Mouse (Mus musculus): ENCODE data around the gene Cdrt4. TPM values are rescaled to one million over a fixed set of nuclear protein-coding genes. Genes with fewer than 3 reads are reported as not detected.

The Cdrt4 gene
- polyA plus RNA-seq (2014; fragmentation: Nextera tagmentation; extraction: Ambion mirVana), result not detected in 2 replicates

- Histone ChIP-seq H3K27me3 (ENCODE audit: control insufficient read depth, insufficient read depth, low read length) (no peaks in the 10 kb centered on the region), H3K4me1 (ENCODE audit: control insufficient read depth, insufficient read depth, low read length) (no peaks in the 10 kb centered on the region), H3K27ac (ENCODE audit: low read depth, low read length) (no peak within 1 kb of the TSS), H3K4me2 (ENCODE audit: low read depth, low read length) (no peak within 1 kb of the TSS), H3K4me3 (ENCODE audit: low read depth, low read length) (no peak within 1 kb of the TSS), H3K9ac (replicated peaks; ENCODE audit: low read depth, low read length) (no peak within 1 kb of the TSS), H3K9me3 (ENCODE audit: control insufficient read depth, low read length) (no peaks in the 10 kb centered on the region), H3K36me3 (ENCODE audit: control insufficient read depth, insufficient read depth, low read length) (no peaks in the 10 kb centered on the region)
- ATAC-seq (ENCODE audit: low read depth), result no peak
- 84% methylated on average over 3 of the region's 3 CpGs for WGBS
These were observed at the start of gene Cdrt4 for GRCm38 (mm10) chr11:62951012-62951411. Cdrt4 (plus strand) TSS chr11:62951193.

GRCm38 (mm10) chr11:62901699-62902323, 49.2 kb upstream of the Cdrt4 start:
- ATAC-seq (ENCODE audit: low read depth), result peak; percentile 61; the same call in 1 of the 2 replicates
- Histone ChIP-seq H3K36me3 (ENCODE audit: control insufficient read depth, insufficient read depth, low read length) (no peaks in the 10 kb centered on the region), H3K4me3 (ENCODE audit: low read depth, low read length) (no peak overlapping the region), H3K9me3 (ENCODE audit: control insufficient read depth, low read length) (no peaks in the 10 kb centered on the region), H3K4me2 (ENCODE audit: low read depth, low read length) (no peak overlapping the region), H3K4me1 (ENCODE audit: control insufficient read depth, insufficient read depth, low read length) (no peaks in the 10 kb centered on the region), H3K27me3 (ENCODE audit: control insufficient read depth, insufficient read depth, low read length) (no peaks in the 10 kb centered on the region), H3K9ac (replicated peaks; ENCODE audit: low read depth, low read length) (no peak overlapping the region), H3K27ac (ENCODE audit: low read depth, low read length) (no peak overlapping the region)
- 35% methylated on average over 12 of the region's 12 CpGs for WGBS

- Histone ChIP-seq H3K27me3 (ENCODE audit: control insufficient read depth, insufficient read depth, low read length) (no peaks in the 10 kb centered on the region), H3K9me3 (ENCODE audit: control insufficient read depth, low read length) (no peaks in the 10 kb centered on the region), H3K36me3 (ENCODE audit: control insufficient read depth, insufficient read depth, low read length) (no peaks in the 10 kb centered on the region), H3K27ac (ENCODE audit: low read depth, low read length) (no peak overlapping the region), H3K4me2 (ENCODE audit: low read depth, low read length) (no peak overlapping the region), H3K9ac (replicated peaks; ENCODE audit: low read depth, low read length) (no peak overlapping the region), H3K4me3 (ENCODE audit: low read depth, low read length) (no peak overlapping the region), H3K4me1 (ENCODE audit: control insufficient read depth, insufficient read depth, low read length) (no peaks in the 10 kb centered on the region)
- no peak for ATAC-seq (ENCODE audit: low read depth)
- WGBS, result 71% methylated on average over 6 of the region's 6 CpGs
These were observed 47.0 kb upstream of the Cdrt4 start for GRCm38 (mm10) chr11:62903871-62904495.

DNA sequence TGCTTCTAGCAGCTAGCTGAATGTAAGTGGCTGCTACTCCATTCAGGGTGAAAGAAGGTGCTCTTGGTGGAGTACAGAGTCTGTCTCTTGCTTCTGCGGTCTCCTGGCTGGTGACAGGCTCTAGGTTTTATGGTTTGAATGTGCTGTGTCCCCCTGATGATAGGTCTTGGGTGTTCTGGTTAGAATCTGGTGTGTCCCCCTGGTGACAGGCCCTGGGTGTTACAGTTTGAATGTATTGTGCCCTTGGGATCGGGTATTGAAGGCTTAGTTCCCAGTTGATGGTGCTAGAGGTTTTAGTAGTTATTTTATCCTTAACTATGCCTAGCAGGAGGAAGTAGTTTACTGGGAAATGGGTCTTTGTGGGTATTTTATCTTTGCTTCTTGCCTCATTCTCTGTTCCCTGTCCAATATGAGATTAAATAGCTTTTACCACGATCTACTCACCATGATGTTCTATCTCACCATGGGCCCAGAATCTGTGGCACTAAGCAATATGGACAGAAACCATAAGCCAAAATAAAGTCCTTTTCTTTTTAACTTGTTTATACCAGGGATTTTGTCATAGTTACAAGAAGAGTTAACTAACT, 41.2 kb upstream of the Cdrt4 start:
- no peaks in the 10 kb centered on the region for H3K4me1 ChIP-seq (ENCODE audit: control insufficient read depth, insufficient read depth, low read length)
- no peak overlapping the region for H3K4me3 ChIP-seq (ENCODE audit: low read depth, low read length)
- no peak for ATAC-seq (ENCODE audit: low read depth)
- no peak overlapping the region for H3K4me2 ChIP-seq (ENCODE audit: low read depth, low read length)
- 77% methylated on average over 3 of the region's 3 CpGs for WGBS
- no peak overlapping the region for H3K9ac ChIP-seq (replicated peaks; ENCODE audit: low read depth, low read length)
- no peaks in the 10 kb centered on the region for H3K9me3 ChIP-seq (ENCODE audit: control insufficient read depth, low read length)
- H3K36me3 ChIP-seq (ENCODE audit: control insufficient read depth, insufficient read depth, low read length), result no peaks in the 10 kb centered on the region
- no peaks in the 10 kb centered on the region for H3K27me3 ChIP-seq (ENCODE audit: control insufficient read depth, insufficient read depth, low read length)
- H3K27ac ChIP-seq (ENCODE audit: low read depth, low read length), result no peak overlapping the region

DNA sequence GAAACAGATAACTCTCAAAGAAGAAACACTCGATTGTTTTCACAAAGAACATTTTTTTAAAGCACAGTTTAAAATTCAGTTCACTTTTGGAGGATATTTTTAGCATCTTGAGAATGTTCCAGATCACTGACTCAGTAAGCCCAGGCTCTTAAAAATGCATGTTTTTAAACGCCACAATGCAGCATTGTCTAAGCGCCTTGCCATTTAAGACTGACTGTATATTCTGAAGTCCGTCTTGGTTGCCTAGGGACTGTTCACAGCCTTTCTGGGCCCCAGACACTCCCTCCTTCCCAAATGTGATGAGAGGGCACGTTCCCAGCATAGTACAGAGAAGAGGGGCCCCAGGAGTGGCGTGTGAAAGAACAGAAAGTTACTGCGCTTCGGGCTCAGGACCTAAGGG, 39.6 kb upstream of the Cdrt4 start:
- Histone ChIP-seq H3K9ac (replicated peaks; ENCODE audit: low read depth, low read length) (no peak overlapping the region), H3K4me2 (ENCODE audit: low read depth, low read length) (no peak overlapping the region), H3K9me3 (ENCODE audit: control insufficient read depth, low read length) (no peaks in the 10 kb centered on the region), H3K36me3 (ENCODE audit: control insufficient read depth, insufficient read depth, low read length) (no peaks in the 10 kb centered on the region), H3K27ac (ENCODE audit: low read depth, low read length) (no peak overlapping the region), H3K27me3 (ENCODE audit: control insufficient read depth, insufficient read depth, low read length) (no peaks in the 10 kb centered on the region), H3K4me3 (ENCODE audit: low read depth, low read length) (no peak overlapping the region), H3K4me1 (ENCODE audit: control insufficient read depth, insufficient read depth, low read length) (no peaks in the 10 kb centered on the region)
- no peak for ATAC-seq (ENCODE audit: low read depth)
- 21% methylated on average over 8 of the region's 8 CpGs for WGBS

GRCm38 (mm10) chr11:62913141-62913540, 37.9 kb upstream of the Cdrt4 start:
- Histone ChIP-seq H3K9me3 (ENCODE audit: control insufficient read depth, low read length) (no peaks in the 10 kb centered on the region), H3K27me3 (ENCODE audit: control insufficient read depth, insufficient read depth, low read length) (no peaks in the 10 kb centered on the region), H3K4me1 (ENCODE audit: control insufficient read depth, insufficient read depth, low read length) (no peaks in the 10 kb centered on the region), H3K4me3 (ENCODE audit: low read depth, low read length) (no peak overlapping the region), H3K27ac (ENCODE audit: low read depth, low read length) (no peak overlapping the region), H3K36me3 (ENCODE audit: control insufficient read depth, insufficient read depth, low read length) (no peaks in the 10 kb centered on the region), H3K4me2 (ENCODE audit: low read depth, low read length) (no peak overlapping the region), H3K9ac (replicated peaks; ENCODE audit: low read depth, low read length) (no peak overlapping the region)
- WGBS, result 99% methylated on average over 2 of the region's 2 CpGs
- no peak for ATAC-seq (ENCODE audit: low read depth)

DNA sequence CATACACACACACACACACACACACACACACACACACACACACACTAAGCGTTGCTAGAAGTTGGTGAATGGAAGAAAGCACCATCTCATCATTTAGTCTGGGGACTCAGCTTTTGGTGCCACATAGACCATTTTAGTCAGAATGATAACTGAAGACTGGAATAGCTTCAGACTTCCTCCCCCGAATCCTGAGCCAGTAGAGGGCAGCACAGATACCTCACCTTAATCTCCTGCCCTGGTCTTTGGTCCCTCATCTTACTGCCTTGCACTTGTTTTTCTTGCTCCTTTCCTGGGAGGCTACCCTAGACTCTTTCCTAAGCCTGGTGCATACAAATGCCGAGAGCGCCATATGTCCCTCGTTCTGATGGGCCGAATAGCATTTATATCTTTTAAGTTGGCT, 36.5 kb upstream of the Cdrt4 start:
- Histone ChIP-seq H3K4me1 (ENCODE audit: control insufficient read depth, insufficient read depth, low read length) (no peaks in the 10 kb centered on the region), H3K9ac (replicated peaks; ENCODE audit: low read depth, low read length) (no peak overlapping the region), H3K4me2 (ENCODE audit: low read depth, low read length) (no peak overlapping the region), H3K27ac (ENCODE audit: low read depth, low read length) (no peak overlapping the region), H3K9me3 (ENCODE audit: control insufficient read depth, low read length) (no peaks in the 10 kb centered on the region), H3K4me3 (ENCODE audit: low read depth, low read length) (no peak overlapping the region), H3K36me3 (ENCODE audit: control insufficient read depth, insufficient read depth, low read length) (no peaks in the 10 kb centered on the region), H3K27me3 (ENCODE audit: control insufficient read depth, insufficient read depth, low read length) (no peaks in the 10 kb centered on the region)
- WGBS, result 63% methylated on average over 6 of the region's 6 CpGs
- ATAC-seq (ENCODE audit: low read depth), result no peak

DNA sequence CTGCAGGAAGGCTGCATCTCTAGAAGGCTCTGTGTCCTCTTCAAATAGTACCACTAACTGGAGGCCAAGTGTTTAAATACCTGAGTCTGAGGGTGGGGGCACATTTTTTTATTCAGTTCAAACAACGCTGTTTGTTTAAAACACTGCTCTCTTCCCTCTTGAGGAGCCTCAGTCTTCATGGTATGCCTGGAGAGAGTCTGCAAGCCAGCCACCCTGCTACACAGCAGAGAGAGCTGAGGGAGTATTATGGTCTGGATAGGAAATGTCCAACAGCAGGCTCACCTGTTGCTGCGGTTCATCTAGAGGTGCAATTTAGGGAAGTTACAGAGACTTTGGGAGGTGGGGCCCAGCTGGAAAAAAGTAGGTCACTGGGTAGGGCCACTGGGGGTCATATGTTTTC, 35.5 kb upstream of the Cdrt4 start:
- ATAC-seq (ENCODE audit: low read depth), result no peak
- H3K36me3 ChIP-seq (ENCODE audit: control insufficient read depth, insufficient read depth, low read length), result no peaks in the 10 kb centered on the region
- no peaks in the 10 kb centered on the region for H3K4me1 ChIP-seq (ENCODE audit: control insufficient read depth, insufficient read depth, low read length)
- H3K9ac ChIP-seq (replicated peaks; ENCODE audit: low read depth, low read length), result no peak overlapping the region
- WGBS, result 93% methylated on average over 2 of the region's 2 CpGs
- H3K27ac ChIP-seq (ENCODE audit: low read depth, low read length), result no peak overlapping the region
- H3K4me2 ChIP-seq (ENCODE audit: low read depth, low read length), result no peak overlapping the region
- no peak overlapping the region for H3K4me3 ChIP-seq (ENCODE audit: low read depth, low read length)
- H3K27me3 ChIP-seq (ENCODE audit: control insufficient read depth, insufficient read depth, low read length), result no peaks in the 10 kb centered on the region
- H3K9me3 ChIP-seq (ENCODE audit: control insufficient read depth, low read length), result no peaks in the 10 kb centered on the region

GRCm38 (mm10) chr11:62916765-62917164, 34.2 kb upstream of the Cdrt4 start:
- no peaks in the 10 kb centered on the region for H3K9me3 ChIP-seq (ENCODE audit: control insufficient read depth, low read length)
- WGBS, result 50% methylated on average over 2 of the region's 2 CpGs
- ATAC-seq (ENCODE audit: low read depth), result no peak

More at GRCm38 (mm10) chr11:62916765-62917164, 34.2 kb upstream of the Cdrt4 start:
- H3K9ac ChIP-seq (replicated peaks; ENCODE audit: low read depth, low read length), result no peak overlapping the region
- H3K27me3 ChIP-seq (ENCODE audit: control insufficient read depth, insufficient read depth, low read length), result no peaks in the 10 kb centered on the region
- H3K4me1 ChIP-seq (ENCODE audit: control insufficient read depth, insufficient read depth, low read length), result no peaks in the 10 kb centered on the region
- no peak overlapping the region for H3K27ac ChIP-seq (ENCODE audit: low read depth, low read length)
- no peak overlapping the region for H3K4me2 ChIP-seq (ENCODE audit: low read depth, low read length)
- H3K36me3 ChIP-seq (ENCODE audit: control insufficient read depth, insufficient read depth, low read length), result no peaks in the 10 kb centered on the region
- no peak overlapping the region for H3K4me3 ChIP-seq (ENCODE audit: low read depth, low read length)

Measured in neural tube, embryonic 14.5 days (tissue).